Mouse (Mus musculus) inflammation-experienced regulatory T-cells, adult 6 months (primary cell): ENCODE measurements around the gene Tbc1d21. TPM values are rescaled to one million over a fixed set of nuclear protein-coding genes. Genes with fewer than 3 reads are reported as not detected.

Experiments used
- ATAC-seq: one replicate; pipeline ENCODE4 v1.8.0; 2017
- polyA plus RNA-seq, 3 experiments: library from polyadenylated mRNA; unstranded; fragments of 100-300 nt; shearing (Covaris generic); gene quantifications; one replicate each; pipeline ENCODE4 v1.2.1; 2017

The Tbc1d21 gene
- not detected for polyA plus RNA-seq

DNA sequence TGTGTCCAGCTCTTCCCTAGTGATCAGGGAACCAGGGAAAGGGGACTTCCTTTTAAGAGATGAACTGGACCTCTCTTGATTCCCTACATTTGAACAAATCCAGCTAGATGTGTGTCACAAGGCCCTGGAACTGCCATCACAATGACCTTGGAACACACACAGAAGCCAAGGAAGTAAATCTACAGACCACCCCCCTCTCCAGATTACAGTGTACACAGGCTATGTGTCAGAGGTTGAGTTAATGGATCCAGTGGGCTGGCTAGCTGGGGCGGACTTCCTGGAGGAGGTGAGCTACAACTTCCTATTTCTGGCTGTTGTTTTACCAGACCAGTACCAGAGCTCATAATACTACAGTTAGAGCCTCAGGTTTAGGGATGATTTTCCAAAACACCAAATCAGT is at the start of gene Tbc1d21:
Gene Tbc1d21, minus strand, starts transcription at position 101 of the 400 bp plus-strand sequence.
- ATAC-seq = no peak

DNA sequence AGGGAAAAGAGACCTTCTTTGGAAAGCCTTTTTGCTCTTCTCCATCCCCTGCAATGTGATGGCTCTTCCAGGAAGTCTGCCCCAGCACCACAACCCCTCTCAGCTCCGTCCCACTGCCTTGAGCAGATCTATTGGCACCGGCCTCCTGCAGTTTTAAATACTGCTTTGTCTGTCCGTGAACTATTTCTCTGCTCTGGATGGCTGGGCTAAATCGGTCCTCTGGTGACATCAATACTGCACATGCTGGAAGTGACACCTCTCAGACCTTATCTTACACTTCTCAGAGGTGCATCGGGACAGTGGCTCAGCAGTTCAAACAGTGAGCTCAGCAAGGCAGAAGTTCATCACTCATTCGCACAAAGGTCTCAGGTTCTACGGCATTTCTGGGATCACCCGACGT is 41.3 kb upstream of the Tbc1d21 start:
- no peak for ATAC-seq

DNA sequence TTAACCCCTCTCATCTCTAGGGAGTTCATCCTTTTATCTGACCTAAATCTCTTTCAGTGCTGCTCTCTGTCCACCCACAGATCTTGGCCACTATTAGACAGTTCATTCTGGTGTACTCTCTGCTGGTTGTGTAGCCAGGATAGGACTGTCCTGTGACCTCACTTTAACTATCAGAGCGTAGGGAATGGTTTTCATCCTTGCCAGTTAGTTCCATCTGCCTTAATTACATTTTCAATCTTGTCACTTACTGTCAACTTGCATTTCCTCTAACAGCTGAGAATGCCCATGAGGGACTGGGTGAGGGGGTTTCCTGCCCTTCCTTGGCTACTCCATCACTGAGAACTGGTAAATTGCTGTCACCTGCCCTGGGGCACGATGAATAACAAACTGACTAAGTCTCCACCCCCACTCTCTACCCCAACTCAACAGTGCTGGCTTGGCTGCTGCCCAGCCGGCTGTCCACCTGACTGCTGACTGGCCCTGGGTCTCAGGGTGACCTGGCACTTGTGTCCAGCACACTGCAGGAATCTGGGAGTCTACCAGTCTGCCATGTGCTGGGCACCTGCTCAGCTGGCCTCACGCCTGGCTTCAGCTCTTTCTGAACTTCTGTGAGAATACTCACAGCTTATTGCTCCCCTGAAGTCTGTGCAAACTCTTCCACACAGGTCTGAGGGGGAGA is 39.9 kb upstream of the Tbc1d21 start:
- ATAC-seq = no peak

DNA sequence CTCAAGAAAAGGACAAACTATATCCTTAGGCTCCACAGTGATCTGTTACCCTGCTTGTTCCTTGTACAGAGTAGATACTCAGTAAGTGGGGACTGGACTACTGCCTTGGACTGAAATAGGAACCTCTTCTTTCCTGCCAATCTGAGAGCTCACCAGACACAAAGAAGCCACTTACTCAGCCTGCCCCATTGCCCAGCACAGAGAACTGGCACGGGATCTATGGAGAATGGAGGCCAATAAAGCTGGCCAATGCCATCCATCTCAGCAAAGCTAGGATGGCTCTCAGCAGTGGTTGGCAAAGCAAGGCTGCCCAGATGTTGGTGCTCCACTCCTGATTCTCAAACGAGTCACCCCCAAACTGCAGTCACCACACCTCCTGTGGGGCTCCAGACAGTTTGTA is 39.0 kb upstream of the Tbc1d21 start:
- no peak for ATAC-seq

DNA sequence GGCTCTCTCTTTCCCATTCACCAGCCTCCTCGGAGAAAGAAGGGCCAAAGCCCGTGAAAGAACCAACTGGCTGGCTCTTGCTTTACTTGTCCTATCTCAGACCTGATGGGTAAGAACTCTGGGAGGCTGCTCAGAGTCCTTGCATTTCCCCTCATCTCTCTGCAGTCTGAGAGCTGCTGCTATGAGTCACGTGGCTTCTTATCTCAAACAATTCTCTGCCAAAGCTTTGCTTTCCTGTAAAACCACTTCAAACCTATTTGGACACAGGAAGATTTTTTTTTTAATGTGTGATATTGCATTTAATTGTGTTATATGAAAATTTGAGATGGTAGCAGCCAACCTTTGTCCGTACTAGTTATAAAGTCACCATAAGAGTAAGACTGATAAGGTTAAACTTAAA is 34.2 kb upstream of the Tbc1d21 start:
- no peak for ATAC-seq

DNA sequence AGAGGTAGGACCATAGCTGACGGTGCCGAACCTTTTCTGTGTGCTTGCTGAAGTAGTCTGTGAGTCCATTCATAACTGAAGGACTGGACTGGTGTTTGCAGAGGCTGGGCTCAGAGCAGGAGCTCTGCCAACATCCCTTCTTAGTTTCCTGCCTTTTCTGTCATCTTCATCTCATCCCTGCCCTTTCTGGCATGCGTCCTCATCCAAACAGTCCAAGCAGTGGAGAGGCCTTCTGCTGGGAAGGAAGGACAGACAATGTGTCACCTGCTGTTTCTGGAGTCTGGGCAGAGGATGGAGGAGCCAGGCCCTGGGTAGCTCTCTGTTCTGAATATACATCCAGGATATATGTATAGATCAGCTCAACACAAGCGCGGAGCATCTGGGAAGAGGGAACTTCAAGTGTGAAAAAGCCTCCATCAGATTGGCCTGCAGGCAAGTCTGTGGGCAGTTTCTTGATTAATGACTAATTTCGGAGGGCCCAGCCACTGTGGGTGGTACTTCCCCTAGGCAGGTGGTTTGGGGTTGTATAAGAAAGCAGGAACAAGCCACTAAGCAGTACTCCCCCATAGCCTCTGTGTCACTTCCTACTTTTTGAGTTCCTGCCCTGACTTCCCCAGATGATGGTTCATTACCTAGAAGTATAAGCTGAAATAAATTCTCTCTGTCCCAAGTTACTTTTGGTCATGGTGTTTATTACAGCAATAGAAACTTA is 31.3 kb upstream of the Tbc1d21 start:
- no peak for ATAC-seq

DNA sequence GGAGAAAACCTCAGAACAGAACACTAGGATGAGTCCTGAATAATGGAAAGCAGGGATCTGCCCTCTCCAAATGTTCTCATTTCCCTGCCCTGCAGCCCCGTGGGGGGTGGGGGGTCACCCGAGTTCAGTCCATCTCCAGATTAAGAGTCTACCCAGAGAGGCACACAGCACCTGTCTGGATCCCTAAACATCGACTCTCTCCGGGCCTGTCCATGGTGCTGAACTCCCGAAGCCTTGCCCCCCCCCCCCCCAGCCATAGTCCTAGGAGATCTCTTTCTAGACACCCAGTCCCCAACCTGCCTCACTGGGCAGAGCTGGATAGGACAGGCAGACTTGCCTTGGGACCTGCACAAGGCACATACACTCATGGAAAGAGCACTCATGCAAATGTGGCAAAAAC is 29.4 kb upstream of the Tbc1d21 start:
- no peak for ATAC-seq

DNA sequence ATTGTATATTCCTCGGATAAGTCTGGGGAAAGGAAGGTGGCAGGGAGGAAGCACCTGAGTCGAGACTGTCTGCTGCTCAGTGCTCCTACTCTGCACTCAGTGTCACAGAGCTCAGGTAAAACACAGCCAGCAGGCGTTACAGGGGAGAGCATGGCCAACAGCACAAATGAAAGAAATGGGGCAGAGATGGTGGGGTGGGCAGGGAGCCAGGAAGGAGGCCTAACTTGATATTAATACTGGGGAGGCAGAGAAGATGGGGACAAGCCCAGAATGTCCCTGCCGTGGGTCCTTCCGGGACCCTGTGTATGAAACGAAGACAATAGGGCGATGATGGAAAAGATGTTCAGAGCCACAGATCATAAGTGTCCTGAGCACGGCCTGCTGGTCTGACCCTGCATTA is 24.4 kb upstream of the Tbc1d21 start:
- no peak for ATAC-seq

DNA sequence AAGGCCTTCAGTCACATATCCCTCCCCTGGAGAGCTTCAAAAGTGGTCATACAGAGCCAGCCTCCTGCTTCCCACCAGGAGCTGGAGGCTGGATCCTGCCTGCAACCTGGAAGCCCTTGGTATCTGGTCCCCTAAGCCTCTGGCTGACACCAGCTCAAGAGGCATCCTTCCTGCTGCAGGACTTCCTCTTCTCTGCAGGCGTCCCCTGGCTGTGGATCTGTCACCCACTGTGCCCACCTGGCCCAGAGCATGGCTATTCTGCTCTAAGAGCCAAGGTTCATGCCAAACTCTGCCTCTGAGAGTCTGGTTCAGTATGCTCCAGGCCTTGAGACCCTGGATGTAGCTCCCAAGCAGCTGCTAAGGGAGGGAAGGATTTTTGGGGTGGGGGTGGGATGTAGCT is 23.6 kb upstream of the Tbc1d21 start:
- ATAC-seq = no peak

DNA sequence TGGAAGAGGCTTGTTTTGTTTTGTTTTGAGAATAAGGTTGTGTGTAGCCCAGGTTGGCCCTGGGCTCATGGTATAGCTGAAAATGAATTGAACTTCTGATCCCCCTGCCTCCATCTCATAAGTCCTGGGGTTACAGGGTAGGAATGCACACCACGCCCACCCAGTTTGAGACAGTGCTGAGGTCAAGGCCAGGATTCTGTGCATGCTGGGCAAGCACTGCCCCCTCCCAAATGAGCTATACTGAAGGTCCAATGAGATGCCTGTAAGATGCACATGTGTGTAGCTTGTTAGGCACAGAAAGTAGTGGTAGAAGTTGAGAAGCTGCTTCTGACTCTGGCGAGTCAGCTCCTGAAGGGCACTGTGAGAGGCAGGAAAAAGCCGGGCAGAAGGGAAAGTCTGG is 18.1 kb upstream of the Tbc1d21 start:
- no peak for ATAC-seq

DNA sequence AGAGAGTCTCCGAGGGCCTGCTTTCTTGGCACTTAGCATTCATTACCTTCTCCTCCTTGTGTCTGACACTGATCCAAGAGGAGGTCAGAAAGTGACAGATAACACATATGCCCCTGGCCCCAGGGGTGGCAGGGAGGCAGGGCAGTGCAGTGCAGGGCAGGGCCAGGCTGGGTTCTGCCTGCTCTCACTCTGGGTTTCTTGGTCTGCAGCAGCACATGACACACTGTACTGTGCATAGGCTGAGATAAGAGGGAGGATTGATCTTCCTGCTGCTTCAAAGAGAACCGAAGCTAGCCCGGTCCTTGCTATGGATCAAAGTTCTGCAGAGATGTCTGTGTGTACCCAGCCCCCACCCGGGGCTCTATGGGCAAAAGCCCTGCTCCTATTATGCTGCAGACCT is 8.6 kb upstream of the Tbc1d21 start:
- ATAC-seq = no peak

DNA sequence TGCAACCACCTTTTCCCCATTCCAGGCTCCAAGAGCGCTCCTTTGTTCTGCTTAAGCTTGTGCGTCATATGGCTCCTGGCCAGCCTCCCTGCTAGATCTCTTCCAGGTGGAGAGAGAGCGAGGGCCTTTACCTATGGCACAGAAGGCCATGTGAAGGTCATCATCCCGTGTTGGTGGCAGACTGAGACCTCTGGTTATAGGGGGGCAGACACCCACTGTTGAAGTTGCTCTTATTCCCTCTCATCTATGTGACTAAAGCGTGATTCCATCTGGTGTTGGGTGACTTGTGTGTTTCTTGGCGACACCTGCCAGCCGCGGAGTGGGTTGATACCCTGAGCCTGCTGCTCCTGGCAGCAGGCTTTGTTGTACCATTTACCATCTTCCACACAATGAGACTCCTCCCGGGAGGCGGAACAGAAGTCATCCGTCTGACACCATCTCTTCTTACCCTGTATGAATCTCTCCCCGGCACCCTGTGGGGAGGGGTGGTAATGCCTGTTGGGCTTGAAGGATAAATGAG is 3.7 kb upstream of the Tbc1d21 start:
- no peak for ATAC-seq

DNA sequence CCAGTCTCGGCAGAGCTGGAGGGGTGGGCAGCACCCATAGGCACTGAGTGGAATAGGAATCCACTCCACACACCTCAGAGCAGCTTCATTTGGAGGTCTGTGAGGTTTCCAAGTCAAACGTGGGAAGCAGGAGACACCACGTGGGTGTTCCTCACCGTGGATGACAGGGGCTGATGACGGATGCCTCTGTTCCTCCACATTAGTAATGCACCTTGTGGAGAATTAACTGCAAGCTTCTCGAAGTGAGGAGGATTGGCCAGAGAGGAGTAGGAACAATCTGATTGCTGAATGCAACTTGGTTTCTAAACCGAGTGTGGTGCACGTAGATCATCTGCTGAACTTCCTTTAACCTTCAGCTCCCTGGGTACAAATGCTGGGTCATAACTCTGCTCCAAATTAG is 1.7 kb upstream of the Tbc1d21 start:
- no peak for ATAC-seq

DNA sequence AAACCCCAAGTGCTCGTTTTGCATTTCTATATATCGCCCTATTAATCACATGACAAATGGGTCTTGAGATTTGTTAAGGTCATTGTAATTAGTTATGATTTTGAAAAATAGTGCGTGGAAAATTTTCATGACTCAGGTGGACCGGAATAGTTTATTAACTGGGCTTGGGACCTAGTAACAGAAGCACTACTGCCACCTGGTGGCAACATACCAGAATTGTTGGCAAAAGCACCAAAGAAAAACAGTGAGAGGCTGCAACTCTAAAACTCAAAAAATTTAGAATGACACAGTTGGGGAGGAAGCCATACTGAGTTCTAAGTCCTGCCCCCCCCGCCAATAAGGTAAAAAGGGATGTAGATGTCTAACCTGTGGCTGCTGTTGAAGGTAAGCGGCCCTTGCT is 611 bp downstream of the Tbc1d21 start:
- no peak for ATAC-seq

DNA sequence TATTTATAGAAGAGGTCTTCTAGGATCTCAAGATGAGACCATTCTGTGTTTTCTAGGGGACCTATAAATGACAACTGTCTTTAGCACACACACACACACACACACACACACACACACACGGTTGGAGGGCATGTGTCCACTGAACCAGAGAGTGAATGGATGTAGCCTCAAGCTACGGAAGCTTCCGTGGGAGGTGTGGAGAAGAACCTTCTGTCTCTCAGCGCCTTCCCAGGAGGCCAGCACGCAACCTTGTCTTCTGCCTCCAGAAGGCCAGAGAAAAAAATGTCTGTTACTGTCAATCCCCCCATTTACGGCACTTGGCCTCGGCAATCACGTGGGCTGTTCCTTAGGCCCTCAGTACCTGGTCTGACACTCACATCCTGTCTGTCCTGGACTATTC is 5.9 kb downstream of the Tbc1d21 start:
- no peak for ATAC-seq

DNA sequence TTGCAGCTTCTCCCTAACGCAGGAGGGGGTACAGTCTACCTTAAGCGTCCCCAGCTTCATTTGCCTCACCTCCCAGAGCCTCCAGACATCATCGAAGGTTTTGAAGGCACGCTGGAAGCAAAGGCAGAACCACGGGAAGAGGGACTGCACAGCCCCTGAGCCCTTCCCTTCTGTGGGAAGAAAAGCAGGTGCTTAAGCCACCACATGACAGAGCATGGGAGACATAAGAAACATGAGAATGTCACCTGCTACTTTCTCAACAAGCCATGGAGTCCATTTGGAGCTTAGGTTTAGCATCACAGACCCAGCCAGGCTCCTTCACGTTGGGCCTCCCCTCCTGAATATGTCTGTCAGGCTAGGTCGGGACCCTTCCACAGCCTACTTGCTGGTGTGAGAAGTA is 8.3 kb downstream of the Tbc1d21 start:
- ATAC-seq = no peak

DNA sequence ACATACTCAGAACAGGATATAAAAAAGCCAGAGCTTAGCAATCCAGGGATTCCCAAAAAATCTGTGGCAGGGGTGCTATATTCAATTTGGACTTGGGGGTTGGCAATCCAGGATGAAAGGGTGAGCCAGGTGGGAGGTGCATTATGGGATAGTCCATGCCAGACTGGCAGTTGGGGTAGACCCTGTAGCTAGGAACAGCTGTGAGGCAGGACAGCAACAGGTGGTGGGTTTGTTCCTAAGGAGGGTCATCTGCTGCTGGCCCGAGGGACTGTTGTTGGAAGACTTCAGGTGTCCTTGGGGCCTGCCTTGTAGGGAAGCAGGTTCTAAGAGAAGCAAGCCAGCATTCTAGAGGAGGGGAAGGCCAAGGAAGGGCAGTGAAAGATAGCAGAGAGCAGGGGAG is 8.9 kb downstream of the Tbc1d21 start:
- no peak for ATAC-seq

DNA sequence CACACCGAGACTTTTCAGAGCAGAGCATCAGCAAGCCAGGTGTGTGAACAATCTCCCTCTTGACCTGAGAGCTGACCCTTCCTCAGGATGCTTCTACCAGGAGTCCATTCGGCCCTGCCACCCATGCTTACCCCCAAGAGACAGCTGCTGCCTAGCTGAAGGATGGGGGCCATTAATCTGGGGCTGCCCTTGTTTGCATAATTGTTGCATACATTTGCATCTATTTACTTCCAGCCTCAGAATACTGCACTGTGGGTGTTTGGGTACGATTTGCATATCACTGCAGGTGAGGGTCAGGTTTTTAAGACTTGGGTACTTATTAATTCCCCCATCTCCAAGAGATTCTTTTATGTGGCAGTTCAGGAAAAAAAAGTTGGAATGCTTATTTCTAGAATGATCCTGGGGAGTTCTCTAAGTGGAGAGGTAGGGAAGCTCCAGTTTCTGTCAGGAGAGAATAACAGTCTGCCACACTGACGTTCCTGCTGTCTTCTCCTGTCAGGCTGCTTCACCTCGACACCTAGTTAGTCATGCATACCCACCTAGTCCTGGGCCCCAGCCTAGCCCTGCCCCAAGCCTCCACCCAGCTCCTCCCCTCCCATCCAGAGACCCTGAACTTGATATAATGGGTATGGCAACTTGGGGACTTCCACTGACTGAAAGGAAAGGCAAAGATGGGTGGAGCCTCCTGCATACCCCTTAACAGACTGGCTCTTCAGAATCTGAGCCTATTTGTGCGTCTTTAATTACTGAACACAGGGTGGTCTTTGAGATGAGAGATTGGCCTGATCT is 14.8 kb downstream of the Tbc1d21 start:
- no peak for ATAC-seq

DNA sequence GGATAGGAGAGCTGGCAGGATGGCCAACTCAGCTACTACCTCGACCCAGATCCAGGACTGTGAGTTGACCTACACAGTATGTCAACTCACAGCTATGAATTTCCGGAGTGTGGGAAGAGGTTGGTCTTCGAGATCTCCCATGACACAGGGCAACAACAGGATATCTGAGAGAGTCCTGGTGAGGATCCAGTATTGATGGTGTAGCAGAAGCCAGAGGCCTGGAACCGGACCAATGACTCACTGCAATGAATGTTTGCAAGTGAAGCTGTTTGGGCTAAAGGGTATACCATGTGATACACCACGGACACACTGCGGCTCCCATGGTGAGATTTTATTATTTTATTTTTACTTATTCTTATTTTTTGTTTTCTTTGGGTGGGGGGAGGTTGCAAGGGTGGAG is 15.6 kb downstream of the Tbc1d21 start:
- no peak for ATAC-seq

DNA sequence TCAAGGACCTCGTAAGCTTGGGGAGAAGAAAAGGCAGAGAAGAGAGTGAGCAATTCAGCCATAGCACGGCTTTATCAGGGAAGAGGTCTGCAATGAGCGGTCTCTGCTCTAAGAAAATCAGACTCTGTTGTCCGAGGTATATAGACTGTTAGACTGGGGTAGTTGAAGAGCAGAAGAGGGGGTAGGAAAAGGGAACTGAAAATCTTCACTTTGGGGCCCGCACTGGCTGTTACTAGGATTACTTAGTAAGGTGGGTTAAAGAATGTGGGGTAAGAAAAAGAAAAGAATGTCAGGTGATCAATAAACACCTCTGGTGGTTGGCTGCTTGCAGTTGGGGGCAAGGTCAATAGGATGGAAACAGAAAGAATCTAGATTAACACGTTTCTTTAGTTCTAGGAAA is 17.0 kb downstream of the Tbc1d21 start:
- no peak for ATAC-seq

DNA sequence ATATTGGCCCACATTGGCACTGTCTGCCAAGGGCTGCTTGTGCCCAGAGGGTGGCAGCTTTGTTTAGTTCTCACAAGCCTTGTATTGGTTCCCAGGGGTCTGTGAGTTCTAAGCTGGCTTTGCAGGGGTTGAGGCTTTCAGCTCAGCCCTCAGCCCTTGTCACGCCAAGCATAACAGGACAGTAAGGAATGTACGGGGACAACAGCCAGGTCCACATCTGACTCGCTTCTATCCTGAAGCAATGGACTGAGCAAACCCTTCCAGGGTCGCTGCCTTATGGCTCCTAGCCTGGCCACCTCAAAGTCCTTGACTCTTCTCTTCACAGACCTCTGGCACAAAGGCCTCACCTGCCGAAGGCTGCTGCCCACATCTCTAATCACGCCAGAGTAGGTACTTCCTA is 22.5 kb downstream of the Tbc1d21 start:
- ATAC-seq = no peak

DNA sequence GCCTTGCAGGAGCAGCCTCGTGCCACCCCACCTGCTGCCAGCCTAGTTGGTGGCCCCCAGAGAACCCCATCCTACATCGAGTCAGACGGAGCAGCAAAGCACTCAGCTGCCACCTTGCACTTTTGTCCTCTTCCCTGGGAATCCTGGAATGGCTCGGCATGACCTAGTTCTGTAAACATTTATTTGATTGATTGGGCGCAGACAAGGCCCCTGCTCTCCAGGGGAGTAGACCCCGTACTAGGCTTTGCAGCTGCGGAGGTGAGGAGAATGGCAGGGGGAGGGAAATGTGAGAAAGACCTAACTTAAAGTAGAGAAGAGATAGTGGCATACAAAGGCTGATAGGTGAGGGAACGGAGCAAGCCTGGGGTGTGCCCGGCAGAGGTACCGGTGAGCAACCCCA is 23.8 kb downstream of the Tbc1d21 start:
- no peak for ATAC-seq

DNA sequence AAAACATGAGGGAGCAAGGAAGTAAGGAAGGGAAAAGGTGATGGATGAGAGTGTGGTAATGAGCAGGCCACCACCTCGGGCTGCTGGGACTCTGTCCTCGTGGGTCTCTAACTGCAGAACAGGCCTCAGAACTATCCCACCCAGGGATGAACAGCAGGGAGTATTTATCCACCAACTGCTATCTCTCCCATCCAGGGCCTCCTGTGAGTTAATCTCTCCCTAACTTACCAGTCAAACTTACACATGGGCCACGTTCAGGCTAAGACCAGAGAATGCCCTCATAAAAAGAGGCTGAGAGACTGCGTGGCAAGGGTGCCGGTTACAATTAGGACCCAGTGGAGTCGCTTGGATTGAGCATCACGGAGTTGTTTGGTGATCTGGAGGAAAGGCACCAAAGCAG is 24.3 kb downstream of the Tbc1d21 start:
- no peak for ATAC-seq

DNA sequence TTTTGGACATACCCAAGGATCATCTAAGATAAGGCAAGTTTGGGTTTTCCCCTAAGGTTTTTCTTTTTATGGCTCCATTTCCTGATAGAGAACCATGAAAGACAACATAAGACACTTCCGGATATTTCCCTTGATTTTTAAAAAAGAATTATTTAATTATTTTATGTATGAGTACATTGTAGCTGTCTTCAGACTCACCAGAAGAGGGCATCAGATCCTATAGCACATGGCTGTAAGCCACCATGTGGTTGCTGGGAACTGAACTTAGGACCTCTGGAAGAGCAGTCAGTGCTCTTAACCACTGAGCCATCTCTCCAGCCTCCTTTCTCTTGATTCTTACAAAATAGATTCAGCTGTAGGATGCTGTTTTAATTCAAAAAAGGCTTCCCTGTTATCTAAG is 28.5 kb downstream of the Tbc1d21 start:
- no peak for ATAC-seq
